Mouse (Mus musculus): ENCODE measurements around the gene Colgalt1.

Gene Colgalt1

DNA sequence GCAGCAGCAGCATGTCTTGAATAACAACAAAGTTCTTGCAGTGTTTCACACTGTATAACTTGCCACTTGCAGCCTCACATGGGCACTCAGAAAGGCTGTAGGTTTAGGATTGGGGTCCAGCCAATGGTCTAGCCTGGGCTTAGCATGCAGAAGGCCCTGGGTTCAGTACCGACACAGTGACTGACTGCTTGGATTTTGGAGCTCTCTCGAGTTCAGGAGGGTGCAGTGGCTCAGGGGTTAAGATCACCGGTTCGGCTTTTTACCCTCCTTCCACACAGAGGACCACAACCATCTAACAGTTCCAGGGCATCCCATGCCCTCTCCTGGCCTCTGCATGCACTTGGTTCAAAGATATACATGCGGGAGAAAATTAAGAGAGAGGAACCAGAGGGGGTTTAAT, 19.8 kb upstream of the Colgalt1 start:
- no peak for DNase-seq (ENCODE audit: low spot score in 2 of 2)

DNA sequence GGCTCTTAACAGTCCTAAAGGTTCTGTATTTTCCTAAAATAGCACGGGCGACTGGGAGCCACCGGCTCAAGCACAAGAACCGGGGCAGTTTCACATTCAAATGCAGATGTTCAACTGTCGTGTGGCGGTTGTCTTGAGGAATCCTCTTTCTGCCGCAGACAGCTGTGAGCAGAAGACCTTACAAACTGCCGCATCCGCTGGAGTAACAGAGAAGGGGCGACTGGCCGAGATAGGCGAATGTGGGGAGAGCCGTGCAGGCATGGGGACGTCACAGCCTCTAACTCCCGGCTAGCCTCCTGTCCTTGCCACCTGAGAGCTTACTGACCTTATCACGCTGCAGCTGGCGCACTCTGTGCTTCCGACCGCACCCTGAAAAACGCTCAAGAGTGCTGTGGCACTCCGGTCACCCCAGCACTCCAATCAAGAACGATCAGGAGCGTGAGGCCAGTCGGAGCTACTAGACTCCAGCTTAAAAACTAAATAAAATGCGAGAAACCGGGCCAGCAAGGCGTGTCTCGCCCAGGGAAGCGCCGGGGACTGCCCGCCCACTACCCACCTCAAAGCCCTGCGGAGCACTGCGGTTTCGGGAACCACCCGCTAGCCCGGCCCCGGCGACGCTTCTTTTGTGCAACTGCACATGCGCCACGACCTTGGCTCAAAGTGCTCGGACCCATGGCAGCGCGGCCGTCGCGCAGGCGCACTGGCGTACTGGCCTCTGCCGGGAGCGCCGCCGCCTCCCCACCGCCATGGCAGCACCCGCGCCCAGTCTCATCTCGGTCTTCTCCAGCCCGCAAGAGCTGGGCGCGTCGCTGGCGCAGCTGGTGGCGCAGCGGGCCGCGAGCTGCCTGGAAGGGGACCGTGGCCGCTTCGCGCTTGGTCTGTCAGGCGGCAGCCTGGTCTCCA, 19.1 kb upstream of the Colgalt1 start, which contains the start of gene Pgls:
Gene Pgls, plus strand, starts transcription at position 706 of the 903 bp plus-strand sequence.
- DNase-seq (ENCODE audit: low spot score in 2 of 2), result peak; percentile 85 to 87

DNA sequence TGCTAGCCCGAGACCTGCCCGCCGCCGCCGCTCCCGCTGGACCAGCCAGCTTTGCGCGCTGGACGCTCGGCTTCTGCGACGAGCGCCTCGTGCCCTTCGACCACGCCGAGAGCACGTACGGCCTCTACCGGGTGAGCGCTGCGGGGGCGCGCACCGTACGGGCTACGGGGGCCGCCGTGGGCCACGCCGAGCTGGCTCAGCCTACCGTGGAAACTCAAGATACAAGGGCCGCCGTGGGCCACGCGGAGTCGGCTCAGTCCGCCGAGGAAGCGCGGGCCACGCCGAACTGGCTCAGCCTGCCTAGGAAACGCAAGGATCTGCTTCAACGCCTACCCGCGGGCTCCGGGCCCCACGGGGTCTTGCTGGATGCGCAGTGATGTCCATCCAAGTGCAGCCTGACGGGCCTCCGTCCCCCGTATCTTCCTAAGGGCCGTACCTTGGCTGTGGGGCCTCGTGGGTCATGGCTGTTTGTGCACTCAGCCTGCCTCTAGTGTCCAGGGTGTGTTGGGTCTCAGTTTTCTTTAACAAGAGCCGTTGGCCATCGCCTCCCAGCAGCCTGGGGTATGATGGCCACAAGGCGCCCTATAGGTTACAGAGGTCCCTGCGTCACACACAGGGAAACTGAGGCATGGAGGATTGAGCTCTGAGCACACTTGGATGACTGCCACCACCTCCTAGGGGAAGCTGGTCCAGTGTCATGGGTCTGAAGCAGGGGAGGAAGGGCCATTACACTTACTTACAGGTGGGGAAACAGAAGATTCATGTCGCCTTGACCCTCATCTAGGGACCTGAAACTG, 18.2 kb upstream of the Colgalt1 start:
- DNase-seq (ENCODE audit: low spot score in 2 of 2), result peak; percentile 47 to 65

DNA sequence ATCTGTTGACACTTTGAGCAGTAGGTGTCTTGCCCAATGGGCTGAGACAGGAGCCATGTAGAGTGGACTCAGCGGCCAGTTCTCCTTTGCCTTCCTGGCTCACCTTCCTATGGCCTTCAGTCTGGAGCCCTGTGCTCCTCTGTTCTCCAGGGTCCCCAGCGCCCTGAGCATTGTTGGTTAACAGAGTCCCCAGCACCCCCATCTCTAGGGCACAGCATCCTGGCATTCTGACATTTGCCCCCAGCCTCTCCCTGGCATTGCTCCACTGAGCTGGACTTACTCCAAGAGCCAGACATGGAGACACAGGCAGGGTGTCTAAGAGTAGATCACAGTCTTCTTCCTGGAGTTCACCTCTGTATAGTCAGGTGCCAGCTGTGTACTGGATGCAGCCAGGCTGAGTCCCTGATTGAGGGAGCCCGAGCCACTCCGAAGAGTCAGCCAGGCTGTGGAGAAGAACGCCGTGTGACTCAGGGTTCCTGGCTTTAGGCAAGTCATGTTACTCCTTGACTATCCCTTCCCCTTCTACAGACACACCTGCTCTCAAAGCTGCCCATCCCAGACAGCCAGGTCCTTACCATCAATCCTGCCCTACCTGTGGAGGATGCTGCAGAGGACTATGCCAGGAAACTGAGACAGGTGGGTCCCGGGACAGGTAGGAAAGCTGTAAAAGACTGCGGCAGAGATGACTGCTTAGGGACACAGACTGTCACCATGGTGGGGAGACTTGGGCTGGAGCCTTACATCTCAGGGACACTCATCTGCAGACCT, 17.1 kb upstream of the Colgalt1 start:
- DNase-seq (ENCODE audit: low spot score in 2 of 2), result no peak

DNA sequence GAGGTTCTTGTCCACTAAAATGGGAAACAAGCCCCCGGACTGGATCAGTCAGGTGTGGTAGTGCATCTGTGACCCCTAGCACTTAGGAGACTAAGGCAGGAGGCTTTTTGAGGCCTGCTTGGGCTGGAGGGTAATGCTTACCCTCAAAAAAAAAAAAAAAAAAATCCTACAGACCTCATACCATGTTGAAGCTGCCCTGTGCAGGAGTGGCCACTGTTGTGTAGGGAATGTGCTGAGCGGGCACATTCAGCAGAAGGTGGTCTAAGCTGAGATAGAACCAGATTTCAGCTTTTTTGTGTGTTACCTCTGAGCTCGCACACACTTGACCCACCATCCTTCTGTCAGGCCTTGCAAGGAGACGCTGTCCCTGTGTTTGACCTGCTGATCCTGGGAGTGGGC, 16.5 kb upstream of the Colgalt1 start:
- no peak for DNase-seq (ENCODE audit: low spot score in 2 of 2)

DNA sequence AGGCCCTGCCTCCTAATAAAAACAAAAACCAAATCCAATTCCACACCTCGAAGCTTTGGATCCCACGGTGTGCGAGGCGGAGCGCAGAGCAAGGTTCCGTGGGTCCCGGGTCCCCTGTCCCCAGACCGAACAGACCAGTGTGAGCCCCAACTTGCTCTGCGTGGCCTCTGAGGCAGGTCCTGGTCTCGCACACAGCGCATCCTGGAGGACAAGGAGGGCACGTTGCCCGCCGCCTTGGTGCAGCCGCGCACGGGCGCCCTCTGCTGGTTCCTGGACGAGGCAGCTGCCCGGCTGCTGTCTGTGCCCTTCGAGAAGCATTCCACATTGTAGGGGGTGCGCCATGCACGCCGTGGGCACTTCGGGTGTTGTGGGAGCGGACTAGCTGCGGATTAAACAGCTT, 14.9 kb upstream of the Colgalt1 start:
- DNase-seq (ENCODE audit: low spot score in 2 of 2), result peak; percentile 80 to 92

DNA sequence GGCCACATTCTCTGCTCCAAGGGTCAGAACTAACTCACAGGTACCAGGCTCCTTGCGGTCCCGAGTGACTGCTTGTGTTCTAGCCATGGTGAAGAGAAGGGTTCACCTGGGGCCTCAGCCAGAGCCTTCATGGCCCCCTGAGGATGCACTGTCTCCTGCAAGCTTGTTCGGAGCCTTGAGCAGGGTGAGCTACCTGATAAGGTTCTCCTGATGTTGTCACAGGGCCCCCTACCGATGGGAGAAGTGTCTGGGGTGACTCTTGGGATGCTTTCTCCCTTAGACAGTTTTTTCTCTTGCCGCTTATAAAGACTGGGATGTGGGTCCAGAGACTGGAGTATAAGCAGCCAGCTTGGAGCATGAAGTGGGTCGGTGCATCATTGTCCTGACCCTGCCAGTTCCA, 14.4 kb upstream of the Colgalt1 start:
- DNase-seq (ENCODE audit: low spot score in 2 of 2), result no peak

DNA sequence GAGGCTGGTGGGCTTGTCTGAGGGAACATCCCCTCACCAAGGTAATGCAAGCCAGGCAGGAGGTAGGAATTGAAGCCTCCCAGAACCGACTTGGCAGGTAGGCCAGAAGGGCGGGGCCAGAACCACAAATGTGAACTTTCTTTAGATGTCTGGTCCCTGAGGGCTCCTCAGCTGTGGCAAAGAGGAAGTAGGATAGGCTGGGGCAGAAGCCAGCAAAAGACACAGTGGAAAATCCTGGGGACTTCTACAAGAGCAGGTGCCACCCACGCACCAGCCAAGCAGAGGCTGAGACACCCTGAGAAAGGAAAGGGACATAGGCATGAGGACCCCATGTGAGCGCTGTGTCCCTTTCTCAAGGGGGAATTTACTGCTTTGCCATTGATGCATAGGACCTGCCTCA, 14.0 kb upstream of the Colgalt1 start:
- peak in 1 of 2 experiments; percentile 47 for DNase-seq (ENCODE audit: low spot score in 2 of 2)

DNA sequence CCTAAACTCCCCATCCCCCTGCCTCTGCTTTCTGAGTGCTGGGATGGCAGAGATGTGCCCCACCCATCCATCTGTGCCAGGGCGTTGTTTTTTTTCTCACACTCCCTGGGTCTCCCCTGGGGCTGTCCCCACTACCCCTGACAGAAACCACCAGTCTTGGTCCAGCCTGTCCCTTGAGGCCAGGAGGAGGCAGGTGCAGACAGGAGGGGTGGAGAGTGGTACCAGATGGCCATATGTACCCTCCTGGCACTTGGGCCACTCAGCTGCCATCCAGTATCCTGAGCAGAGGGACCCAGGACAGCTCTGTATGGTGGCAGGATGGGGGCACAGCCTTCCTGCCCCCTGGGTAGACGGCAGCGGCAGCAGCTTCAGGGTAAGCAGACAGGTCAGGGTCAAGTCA, 13.3 kb upstream of the Colgalt1 start, which contains the start of gene Fam129c:
Gene Fam129c, plus strand, starts transcription at position 198 of the 400 bp plus-strand sequence.
- DNase-seq (ENCODE audit: low spot score in 2 of 2), result peak in 1 of 2 experiments; percentile 40

DNA sequence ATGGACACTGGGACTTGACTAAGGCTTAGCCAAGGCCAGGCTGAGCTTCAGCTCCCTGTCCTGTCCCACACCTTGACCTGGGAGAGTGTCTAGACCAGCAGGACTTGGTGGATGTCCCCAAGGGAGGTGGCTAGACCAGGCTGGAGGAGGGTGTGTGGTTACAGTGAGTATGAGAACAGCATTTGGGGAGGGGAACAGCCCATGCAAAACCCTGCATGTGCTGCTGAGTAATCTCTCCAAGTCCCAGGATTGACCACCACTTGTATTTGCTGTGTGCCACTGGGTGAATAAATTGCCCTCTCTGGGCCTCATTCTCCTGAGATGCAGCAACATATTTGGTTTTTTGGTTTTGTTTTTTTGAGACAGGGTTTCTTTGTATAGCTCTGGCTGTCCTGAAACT, 12.4 kb upstream of the Colgalt1 start:
- no peak for DNase-seq (ENCODE audit: low spot score in 2 of 2)

DNA sequence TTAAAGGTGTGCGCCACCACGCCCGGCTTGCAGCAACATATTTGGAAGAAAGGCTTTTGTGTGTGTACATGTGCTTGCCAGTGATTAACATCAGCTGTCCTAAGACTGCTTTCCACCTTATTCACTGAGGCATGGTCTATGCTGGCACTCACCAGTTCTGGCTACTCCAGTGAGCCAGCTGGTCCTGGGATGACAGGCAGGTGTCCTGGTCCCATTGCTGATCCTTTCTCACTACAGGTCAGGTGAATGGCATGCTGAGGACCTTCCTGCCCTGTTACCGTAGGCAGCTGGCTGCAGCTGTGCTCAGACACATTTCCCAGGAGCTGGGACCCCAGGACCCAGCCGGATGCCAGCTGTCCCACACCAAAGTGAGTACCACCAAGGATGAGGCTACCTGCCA, 12.0 kb upstream of the Colgalt1 start:
- DNase-seq (ENCODE audit: low spot score in 2 of 2), result no peak

DNA sequence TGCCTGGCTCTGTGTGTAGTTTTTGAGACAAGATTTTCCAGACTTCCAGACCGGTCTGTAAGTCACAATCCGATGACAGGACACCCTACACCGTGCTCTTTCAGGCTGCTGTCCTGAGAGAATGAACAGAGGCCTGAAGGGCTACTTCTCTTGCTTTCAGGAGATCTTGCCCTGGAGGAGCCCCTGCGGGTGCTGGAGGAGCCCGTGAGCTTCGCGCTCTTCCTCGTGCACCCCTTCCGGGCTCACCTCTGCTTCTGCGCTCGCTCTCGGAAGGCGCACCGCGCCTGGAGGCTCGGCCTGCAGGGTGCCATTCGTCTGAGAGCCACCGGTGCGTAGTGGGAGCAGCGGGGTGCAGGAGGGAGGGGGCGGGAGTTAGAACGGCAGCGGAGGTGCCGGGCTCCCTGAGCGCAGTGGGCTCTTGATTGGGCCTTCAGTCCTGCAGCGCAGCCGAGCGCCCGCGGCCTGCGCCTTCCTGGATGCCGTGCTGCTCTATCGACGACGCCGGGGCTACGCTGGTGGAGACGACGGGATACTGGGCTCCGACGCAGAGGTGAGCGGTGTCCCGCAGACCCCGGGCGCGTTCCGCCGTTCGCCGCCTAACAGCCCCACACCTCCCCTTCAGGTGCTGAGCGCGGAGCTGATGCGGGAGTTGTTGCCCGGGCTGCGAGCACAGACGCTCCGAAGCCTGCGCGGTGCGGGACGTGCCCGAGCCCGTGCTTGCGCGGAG, 8.7 kb upstream of the Colgalt1 start:
- no peak for DNase-seq (ENCODE audit: low spot score in 2 of 2)

DNA sequence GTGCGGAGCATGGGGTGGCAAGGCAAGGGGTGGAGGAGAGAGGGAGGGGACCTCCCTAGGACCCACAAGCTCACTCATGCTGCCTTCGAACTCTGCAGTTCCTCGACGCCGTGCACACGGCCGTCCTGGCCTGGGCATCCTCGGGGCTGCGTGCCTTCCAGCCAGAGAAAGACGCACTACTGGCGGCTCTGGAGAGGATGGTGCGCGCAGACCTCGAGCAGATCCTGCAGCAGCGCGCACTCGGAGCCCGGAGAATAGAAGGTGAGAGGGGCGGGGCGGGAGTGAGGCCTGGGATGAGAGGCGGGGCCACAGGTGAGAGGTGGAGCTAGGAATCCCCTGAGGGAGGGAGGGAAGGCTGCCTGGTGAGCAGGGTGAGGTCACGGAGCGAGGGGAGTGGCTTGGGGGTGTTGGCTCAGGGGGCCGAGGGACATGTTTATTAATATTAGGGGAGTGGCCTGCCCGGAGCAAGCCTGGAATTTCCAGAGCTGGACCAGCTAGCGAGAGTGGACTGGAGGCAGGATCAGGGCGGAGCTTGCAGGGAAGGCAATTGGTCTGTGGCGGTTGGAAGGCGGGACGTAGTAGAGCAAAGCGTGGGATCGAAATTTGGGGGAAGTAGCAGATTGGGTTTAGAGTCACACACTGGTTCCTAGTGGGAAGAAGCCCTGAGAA, 8.0 kb upstream of the Colgalt1 start:
- no peak for DNase-seq (ENCODE audit: low spot score in 2 of 2)

DNA sequence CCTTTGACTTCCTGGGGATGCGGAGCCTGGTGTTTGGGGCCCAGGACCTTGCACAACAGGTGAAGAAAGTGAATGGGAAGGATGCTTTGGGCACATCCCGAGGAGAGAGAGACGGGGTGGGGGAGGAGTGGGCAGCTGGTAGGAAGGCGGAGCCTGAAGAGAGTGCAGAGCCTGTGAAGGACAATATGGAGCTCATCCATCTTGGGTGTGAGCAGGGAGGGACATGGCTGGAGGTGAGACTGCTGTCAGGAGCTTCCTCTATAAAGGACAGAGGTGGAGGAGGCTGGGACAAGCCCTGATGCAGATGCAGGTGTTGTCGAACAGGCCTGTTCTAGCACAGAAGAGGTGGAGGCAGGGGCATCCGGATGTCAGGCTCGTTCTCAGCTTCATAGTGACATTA, 6.8 kb upstream of the Colgalt1 start:
- DNase-seq (ENCODE audit: low spot score in 2 of 2), result no peak

DNA sequence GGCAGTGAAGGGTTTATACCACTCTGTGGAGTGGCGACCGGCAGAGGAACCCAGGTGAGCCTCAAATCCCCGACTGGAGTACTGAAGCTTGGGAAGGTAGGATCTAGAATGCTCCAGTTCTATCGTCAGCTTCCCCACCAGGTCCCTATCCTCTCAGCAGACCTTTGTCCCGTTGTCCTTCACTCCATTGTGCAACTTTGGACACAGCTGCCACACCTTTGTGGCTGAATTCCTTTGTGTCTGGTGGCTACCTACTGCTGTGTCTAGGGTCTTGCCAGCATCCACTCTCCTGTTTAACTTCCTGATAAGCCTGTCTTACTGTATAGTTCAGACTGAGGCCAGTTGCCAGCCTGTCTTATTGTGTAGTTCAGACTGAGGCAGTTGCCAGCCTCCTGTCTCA, 1.3 kb downstream of the Colgalt1 start:
- DNase-seq (ENCODE audit: low spot score in 2 of 2), result no peak

DNA sequence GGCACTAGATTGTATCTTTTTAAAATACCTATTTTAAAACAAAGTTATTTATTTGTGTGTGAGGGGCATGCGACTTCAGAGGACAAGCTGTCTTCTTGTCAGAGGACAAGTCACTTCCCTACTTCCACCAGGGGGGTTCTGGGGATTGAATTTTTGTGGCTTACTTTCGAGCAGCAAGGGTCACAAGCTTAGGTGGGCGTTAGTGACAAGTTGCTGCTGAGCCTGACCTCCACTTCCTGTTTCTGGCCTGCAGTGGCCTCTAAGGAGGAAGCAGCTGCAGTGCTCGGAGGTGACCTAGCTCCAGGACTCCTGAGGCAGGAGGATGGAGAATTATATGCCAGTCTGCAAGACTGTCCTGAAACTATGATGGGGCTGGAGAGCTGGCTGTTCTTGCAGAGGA, 2.6 kb downstream of the Colgalt1 start:
- no peak for DNase-seq (ENCODE audit: low spot score in 2 of 2)

DNA sequence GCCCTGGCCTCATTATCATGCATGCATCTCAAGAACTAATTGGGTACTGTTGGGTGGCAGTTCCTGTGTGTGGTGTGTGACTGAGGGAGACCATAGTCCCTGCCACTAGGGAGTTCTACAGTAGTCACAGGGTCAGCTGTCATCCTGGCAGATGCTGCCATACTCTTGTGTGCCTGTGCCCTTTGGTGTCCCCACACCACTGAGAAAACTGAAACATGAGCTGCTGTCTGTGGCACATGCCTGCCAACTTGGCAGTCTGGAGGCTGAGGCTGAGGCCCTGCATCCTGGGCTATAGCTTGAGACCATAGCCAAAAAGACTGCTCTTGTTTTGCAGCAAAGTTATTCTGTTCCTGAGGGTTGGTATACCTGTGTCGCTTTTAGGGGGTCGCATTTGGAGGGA, 9.0 kb downstream of the Colgalt1 start:
- no peak for DNase-seq (ENCODE audit: low spot score in 2 of 2)

DNA sequence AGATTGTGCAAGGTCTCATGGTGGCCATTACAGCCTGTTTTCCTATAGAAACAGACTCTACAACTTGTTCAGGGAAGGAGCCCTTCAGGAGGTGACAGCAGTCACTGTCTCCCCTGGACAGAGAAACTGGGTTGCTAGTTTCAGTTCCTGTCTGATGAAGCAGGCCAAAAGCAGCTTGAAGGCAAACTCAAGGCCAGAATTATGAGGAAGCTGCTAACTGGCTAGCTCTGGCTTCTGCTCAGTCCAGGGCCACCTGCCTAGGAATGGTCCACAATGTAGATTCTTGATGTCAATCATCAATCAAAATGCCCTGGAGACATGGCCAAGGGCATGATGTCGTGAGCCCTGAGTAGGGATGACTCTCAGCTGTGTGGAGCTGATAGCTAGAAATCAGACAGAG, 14.3 kb downstream of the Colgalt1 start:
- no peak for DNase-seq (ENCODE audit: low spot score in 2 of 2)

DNA sequence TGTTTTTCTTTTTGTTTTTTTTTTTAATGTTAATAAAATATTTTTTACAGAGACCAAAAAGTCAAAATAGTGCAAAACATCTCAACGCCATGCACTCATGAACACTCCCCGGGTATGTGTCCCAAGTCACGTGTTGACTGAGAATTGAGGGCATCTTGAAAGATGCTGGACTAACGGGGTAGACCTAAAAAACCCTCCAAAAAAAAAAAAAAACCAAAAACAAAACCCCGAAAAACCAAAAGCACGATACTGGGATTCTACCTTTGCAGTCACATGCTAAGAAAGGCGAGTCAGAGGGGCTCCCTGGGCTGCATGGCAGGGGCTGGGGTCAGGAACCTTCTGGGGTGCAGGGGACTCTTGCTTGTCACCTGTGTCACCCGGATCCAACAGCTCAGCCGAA, 16.0 kb downstream of the Colgalt1 start:
- no peak for DNase-seq (ENCODE audit: low spot score in 2 of 2)

DNA sequence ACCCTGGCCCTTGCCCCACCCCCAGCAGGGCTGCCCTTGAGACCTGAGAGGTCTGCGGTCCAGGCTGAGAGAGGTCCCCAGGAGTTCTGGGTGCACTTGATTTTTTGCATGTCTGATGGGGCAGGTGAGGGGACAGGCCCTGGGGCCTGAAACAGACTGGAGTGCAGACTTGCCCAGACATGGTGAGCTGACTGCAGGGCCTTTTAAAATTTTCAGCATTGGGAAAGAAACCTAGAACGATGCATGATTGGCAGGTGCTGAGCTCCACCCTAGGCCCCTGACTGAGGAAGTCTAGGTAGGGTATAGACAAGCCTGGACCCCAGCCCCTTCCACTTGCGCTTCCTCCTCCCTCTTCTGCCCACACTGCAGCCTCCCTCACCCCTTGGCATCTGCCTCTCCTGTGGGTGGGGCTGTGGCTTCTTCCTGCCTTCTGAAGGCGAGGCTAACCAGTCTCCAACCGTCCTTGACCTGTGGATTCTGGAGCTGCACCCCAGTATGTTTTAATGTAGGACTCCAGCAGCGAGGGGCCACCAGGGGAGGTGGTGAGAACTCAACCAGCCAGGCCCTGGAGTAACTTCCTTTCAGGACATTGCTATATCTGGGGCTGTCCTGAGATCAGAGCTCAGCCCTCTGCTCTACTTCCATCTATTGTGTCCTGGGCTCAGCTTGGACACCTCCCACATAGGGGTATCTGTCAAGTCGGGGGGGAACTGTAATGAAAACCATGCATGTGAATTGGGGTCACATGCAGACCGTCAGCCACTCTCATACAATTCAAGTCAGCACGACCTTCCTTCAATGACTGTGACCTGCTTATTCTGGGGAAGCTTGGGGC, 16.7 kb downstream of the Colgalt1 start:
- no peak for DNase-seq (ENCODE audit: low spot score in 2 of 2)

Data from spleen, postnatal 14 days (tissue).